Mouse (Mus musculus): ENCODE results near the gene Yars.

GRCm38 (mm10) chr4:129223421-129224281, 34.1 kb downstream of the Yars start:
- TF ChIP-seq CTCF (IDR thresholded peaks at IDR 0.05; ENCODE audit: control insufficient read depth, insufficient read depth, low read length) (no peak), POLR2A (IDR thresholded peaks at IDR 0.05; ENCODE audit: borderline replicate concordance, control insufficient read depth, low read depth, low read length) (no peak)

Measured in bone marrow, adult 2 months (tissue).